Comparison of ENCODE assay signal across 1 mouse cellular context in genomic region chr2:143838698-143839097, GRCm38 (mm10).
TF ChIP-seq lines count a peak whose summit lies in the region.

No protein-coding gene starts in this region.

TF ChIP-seq in MEL, 35 proteins besides CTCF, POLR2A, EP300 and RAD21 (continued from another document):
- TF ChIP-seq GABPA (IDR thresholded peaks at IDR 0.05; ENCODE audit: low read depth, low read length) (no peak), CHD1 (IDR thresholded peaks at IDR 0.05; ENCODE audit: low read depth, low read length) (no peak), USF1 (IDR thresholded peaks at IDR 0.05; ENCODE audit: low read depth, low read length) (no peak), RCOR1 (IDR thresholded peaks at IDR 0.05; ENCODE audit: low read depth, low read length) (peak; percentile 26; the same call in 1 of the 2 replicates), MAX (IDR thresholded peaks at IDR 0.05; ENCODE audit: low read length) (peak; percentile 78), SMC3 (IDR thresholded peaks at IDR 0.05; ENCODE audit: low read depth, low read length) (peak; percentile 73)
